Mouse (Mus musculus) cerebellum, adult 8-10 months (tissue): ENCODE results near the gene R3hdm2.

Experiments
- DNase-seq: peaks from one replicate; pipeline ENCODE4 v3.0.0; 2022

Gene R3hdm2

GRCm38 (mm10) chr10:127519903-127520713 lies 140.0 kb downstream of the R3hdm2 start:
- DNase-seq = no peak

- no peak for DNase-seq
These were observed 140.7 kb downstream of the R3hdm2 start for GRCm38 (mm10) chr10:127520714-127521357.

DNA sequence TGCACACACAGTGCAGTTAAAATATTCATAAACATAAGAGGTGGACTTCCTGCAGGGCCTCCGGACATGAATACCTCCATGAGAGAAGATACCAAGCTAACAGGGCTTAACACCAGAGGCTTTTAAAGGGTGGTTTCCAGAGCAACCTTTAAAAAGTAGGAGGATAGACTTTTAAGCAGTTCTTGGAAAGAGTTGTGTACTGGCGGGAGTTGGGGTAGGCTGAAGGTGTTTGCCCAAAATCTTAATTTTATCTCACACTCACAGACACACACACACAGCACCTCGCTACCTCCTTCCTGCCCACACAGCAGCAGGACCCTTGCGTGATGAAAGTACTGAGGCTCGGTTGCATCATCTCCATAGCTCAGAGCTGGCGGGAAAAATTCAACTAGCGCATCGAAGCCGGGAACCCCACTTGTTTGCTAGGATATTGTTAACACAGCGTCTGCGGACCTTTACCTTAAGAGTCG lies 141.5 kb downstream of the R3hdm2 start:
- DNase-seq = no peak

DNA sequence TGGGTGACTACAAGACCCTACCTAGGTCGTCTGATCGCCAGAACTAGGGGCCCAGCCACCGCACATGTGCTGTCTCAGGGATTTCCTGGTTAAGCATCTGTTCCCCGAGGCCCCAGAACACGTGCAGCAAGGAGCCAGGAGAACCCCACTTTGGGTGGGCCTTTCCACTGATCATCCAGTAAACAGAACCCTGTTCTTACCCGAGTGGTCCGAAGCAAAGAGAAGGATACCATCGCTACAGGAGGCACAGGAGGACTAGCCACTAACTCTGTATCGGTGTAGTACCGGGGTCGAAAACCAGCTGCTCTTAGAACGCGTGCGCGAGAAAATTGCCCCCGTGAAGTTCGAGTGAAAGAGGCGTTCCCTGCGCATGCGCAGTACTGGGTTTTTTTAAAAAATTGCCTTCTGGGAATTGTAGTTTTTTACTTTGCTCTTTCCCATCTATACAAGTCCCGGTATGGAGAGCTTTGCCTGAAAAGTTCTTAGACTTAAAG lies 142.0 kb downstream of the R3hdm2 start, which contains the start of gene Shmt2:
TSS of gene Shmt2 (minus strand) at position 357 of the 494 bp plus-strand sequence.
- DNase-seq = peak; percentile 89

DNA sequence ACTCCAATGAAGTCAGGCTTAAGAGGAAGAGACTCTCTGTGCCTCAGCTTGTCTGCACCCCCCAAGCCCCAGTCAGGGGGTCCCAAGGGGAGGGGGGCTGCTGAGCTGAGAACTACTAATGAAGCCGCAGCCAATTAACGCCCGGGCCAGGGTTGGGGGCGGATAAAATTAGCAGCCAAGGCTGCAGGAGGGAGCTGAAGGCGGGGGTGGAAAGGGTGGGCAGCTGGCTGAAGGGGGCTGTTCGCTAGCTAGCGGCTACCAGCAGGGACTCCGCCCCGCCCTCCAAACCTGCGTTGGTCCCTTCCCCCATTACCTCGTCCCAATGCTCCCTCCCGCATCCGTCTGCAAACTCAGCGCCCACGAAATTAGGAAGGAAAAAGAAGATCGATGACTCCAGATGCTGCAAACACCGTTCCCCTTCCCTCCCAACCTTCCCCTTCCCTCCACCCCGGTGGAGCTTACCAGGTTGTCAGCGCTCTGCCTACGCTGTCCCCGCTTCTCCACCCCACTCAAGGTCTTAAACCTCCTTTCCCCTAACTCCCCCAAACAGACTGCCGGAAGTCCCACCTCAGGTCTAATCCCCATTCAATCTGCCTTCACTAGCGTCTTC lies 144.6 kb downstream of the R3hdm2 start:
- no peak for DNase-seq

GRCm38 (mm10) chr10:127526048-127526447 lies 145.9 kb downstream of the R3hdm2 start:
- DNase-seq = no peak

DNA sequence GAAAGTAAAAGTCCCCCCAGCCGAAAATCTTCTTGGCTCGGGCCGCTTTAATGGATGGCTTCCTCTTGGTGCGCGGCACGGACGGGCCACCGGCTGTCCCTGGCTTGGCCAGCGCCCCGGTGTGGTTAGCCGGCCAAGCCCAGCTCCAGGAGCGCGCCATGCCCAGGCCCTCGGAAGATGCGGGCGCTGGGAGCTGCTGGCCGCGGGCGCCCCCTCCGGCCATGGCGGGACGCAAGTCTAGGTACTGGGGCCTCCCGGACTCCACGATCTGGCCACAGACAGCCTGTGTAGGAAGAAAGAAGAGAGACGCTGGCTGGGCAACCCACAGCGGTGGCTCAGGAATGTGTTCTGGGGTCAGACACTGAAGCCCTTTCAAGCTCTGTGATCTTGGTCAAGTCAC lies 146.6 kb downstream of the R3hdm2 start:
- DNase-seq = peak; percentile 70

DNA sequence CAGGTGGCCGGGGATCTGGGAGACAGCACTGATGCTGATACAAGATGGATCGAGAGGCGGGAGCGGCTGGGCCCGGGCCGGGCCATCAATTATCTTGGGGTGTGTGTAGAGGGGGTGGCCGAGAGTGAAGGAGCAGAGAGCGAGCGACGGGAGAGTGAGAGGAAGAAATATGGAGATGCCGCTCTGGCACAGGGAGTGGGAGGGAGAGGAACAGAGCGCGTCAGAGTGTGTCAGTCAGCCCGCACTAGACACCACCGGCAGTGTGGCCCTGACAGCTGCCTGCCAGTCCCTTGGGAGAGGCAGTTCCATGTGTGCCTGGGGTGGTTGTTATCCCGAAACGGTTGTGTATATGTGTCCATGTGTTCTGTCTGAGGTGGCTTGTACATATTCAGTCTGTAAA lies 147.4 kb downstream of the R3hdm2 start:
- no peak for DNase-seq

GRCm38 (mm10) chr10:127530945-127531344 lies 150.8 kb downstream of the R3hdm2 start:
- no peak for DNase-seq

DNA sequence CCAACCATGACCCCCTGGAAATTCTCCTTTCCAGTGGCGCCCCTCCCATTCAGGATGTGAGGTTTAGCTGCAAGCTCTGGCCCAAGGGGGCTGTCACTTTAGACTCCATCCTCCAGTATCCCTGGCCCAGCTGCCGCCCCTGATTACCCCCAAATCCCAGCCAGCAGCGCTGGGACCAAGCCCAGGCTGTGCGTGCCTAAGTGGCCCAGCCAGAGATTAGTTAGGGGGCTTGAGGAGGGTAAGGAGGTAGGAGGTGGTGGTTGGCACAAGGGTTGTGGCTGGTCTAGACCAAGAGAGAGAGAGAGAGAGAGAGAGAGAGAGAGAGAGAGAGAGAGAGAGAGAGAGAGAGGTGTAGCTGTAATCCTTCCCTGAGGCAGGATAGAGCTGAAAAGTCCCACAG lies 151.4 kb downstream of the R3hdm2 start:
- DNase-seq = no peak

- DNase-seq = no peak
These were observed 154.2 kb downstream of the R3hdm2 start, which contains the start of gene Nxph4 for GRCm38 (mm10) chr10:127534036-127534928. Gene Nxph4 (minus strand): TSS chr10:127534559.

GRCm38 (mm10) chr10:127534929-127535384 lies 154.8 kb downstream of the R3hdm2 start:
- no peak for DNase-seq

DNA sequence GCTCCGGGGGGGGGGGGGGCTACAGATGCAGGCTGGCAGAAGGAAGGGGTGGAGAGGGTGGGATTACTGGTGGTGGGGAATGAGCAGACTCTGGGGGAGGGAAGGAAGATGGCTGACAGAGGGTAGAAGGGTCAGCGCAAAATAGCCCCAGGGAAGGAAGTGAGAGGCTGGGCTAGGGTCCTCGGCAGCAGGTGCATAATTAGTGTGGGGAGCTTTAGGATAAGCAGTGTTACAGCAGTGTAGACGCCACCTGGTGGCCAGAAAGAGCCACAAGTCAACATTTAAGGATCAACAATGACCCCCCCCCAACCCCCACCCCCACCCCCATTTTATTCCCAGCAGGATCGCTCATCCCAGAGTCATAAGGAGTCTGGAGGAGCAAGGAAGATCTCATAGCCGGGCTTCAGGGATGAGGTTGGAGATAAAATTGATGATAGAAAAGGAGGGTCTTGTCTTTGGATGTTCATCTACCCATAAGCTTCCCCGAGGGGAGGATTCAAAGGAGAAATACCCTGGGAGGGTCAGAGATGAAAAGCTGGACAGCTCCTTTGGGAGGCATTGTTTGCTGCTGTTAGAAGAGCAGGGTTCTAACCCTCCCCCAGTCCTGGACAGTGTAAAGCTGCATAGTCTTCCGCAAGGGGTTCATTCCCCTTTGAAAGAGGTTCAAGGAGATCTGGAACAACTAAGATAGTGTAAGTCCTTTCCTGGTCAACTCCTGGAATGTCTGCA lies 156.6 kb downstream of the R3hdm2 start:
- DNase-seq = peak; percentile 52

GRCm38 (mm10) chr10:127537854-127538583 lies 157.9 kb downstream of the R3hdm2 start:
- DNase-seq = peak; percentile 85

GRCm38 (mm10) chr10:127541510-127541909 lies 161.4 kb downstream of the R3hdm2 start:
- DNase-seq = no peak

DNA sequence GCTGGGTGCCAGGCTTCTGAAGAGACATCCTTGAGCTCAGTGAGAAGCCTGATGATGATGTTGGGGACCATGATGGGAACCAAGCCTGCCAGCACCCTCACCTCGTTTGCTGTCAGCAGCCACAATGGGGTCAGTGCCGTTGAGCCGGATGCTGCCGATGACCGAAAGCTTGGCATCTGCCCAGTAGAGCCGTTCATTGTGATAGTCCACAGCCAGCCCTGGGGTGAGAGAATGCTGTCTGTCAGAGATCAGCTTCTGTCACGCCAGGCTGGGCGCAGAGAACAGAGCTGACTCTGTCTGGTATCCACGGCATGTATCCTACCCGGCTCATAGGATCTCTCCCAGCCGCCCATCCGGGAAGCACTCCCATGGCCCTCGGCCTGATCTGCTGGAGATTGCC lies 162.0 kb downstream of the R3hdm2 start:
- DNase-seq = peak; percentile 62

- DNase-seq = peak; percentile 45
These were observed 162.6 kb downstream of the R3hdm2 start for GRCm38 (mm10) chr10:127542720-127543119.

DNA sequence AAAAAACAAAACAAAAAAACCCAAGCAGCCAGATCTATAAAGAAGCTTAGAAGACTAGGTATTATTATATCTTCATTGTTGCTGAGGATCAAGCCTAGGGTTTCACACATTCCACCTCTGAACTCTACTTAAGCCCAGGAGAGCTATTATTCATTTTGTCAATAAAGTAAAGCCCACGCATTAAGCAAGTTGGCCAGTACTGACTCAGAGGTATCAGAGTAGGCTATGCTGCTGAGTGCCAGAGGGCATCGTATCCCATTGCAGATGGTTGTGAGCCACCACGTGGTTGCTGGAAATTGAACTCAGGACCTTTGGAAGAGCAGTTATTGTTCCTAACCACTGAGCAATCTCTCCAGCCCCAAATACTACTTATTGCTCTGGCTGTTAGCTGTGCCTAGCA lies 163.8 kb downstream of the R3hdm2 start:
- no peak for DNase-seq

DNA sequence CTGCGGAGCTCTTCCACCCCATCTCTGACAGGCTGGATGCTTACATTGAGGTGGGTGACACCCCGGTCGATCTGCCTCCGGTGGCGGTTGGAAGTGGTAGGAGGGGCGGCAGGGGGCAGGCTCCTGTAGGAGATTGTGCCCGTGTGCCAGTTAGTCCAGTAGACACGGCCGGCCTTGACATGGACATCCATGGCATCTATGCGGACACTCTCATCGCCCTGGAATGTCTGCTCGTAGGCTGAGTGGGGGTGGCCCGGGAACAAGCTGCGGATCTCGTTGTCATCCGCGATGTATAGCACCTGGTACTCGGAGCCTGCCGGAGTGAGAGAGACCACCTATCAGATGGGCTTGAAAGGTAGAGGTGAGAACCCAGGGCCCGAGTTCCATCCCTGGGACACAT lies 164.2 kb downstream of the R3hdm2 start:
- no peak for DNase-seq

GRCm38 (mm10) chr10:127546505-127546904 lies 166.4 kb downstream of the R3hdm2 start:
- no peak for DNase-seq

GRCm38 (mm10) chr10:127548236-127548635 lies 168.1 kb downstream of the R3hdm2 start:
- no peak for DNase-seq
